Mouse (Mus musculus) heart, postnatal 0 days (tissue): Measurements from ENCODE around the gene Rab14. TPM values are rescaled to one million over a fixed set of nuclear protein-coding genes. Genes with fewer than 3 reads are reported as not detected.
A peak's percentile ranks its signal among the peaks of the same experiment; 100 is the strongest.

Experiments used
- ATAC-seq: fragments of 200-750 bp; cut with Nextera tagmentation; 2 replicates; pipeline ENCODE4 v1.8.0; 2017; ENCODE audit warnings: low read depth, moderate number of reproducible peaks, moderate library complexity; ENCODE audit not compliant: insufficient read depth
- DNase-seq: peaks from one replicate; pipeline ENCODE4 v3.0.0-alpha.2; 2016; ENCODE audit warnings: low spot score
- H3K27ac ChIP-seq: fragments of 300-500 bp; sonication (generic); 2 replicates; pipeline ENCODE4 v1.5.1; 2014; ENCODE audit warnings: low read depth, mild to moderate bottlenecking
- H3K27me3 ChIP-seq: fragments of 300-500 bp; sonication (generic); 2 replicates; pipeline ENCODE4 v1.6.1; 2014; ENCODE audit warnings: low read length, mixed read lengths; ENCODE audit not compliant: control insufficient read depth, insufficient read depth
- H3K36me3 ChIP-seq: fragments of 300-500 bp; sonication (generic); replicated peaks from 2 replicates; pipeline ENCODE4 v1.6.1; 2014; ENCODE audit warnings: low read length, mixed read lengths; ENCODE audit not compliant: control insufficient read depth, insufficient read depth
- H3K4me1 ChIP-seq: fragments of 300-500 bp; sonication (generic); 2 replicates; pipeline ENCODE4 v1.6.1; 2014; ENCODE audit warnings: antibody characterized with exemption; ENCODE audit not compliant: control insufficient read depth, insufficient read depth
- H3K4me2 ChIP-seq: fragments of 300-500 bp; sonication (generic); 2 replicates; pipeline ENCODE4 v1.6.1; 2014; ENCODE audit warnings: low read depth, mild to moderate bottlenecking, low read length, moderate library complexity
- H3K4me3 ChIP-seq: fragments of 300-500 bp; sonication (generic); 2 replicates; pipeline ENCODE4 v1.5.1; 2014; ENCODE audit warnings: low read depth, low read length
- H3K9ac ChIP-seq: fragments of 300-500 bp; sonication (generic); replicated peaks from 2 replicates; pipeline ENCODE4 v1.6.1; 2014; ENCODE audit warnings: low read depth, low read length, mixed read lengths
- H3K9me3 ChIP-seq: fragments of 300-500 bp; sonication (generic); replicated peaks from 2 replicates; pipeline ENCODE4 v1.6.1; 2016; ENCODE audit warnings: low read length; ENCODE audit not compliant: control insufficient read depth
- CTCF ChIP-seq: IDR thresholded peaks from 2 replicates; pipeline ENCODE4 v1.5.1; 2016; ENCODE audit warnings: antibody characterized with exemption, control low read depth, low read depth
- EP300 ChIP-seq: IDR thresholded peaks from 2 replicates; pipeline ENCODE4 v1.6.1; 2016; ENCODE audit warnings: antibody characterized with exemption, low read depth
- WGBS: fragments of 180-500 bp; shearing (Covaris S2); extraction: QIAGEN DNeasy Blood & Tissue Kit; methylation state at CpG from one replicate; pipeline ENCODE4 v1.1.7; 2014; 5-methylcytosine and 5-hydroxymethylcytosine counted together
- polyA plus RNA-seq: library from polyadenylated mRNA; unstranded; fragments of >200 nt; fragmentation: Nextera tagmentation; extraction: Ambion mirVana; gene quantifications from 2 replicates; pipeline ENCODE4 v1.2.1, GENCODE M21; 2015
- total RNA-seq: library from RNA; depleted of rRNA; stranded (reverse); fragments of >200 nt; gene quantifications from 2 replicates; pipeline ENCODE4 v1.2.3, GENCODE M21; 2014; ENCODE audit warnings: low replicate concordance

The Rab14 gene
- total and polyA plus RNA-seq, 2 experiments from 2014 or later, result 130 to 349 TPM

- no peak for ATAC-seq
- 57% methylated on average over 17 of the region's 17 CpGs for WGBS
- no peaks in the 10 kb centered on the region for H3K27me3 ChIP-seq
- H3K4me2 ChIP-seq, result peak overlapping the region; percentile 31; the same call in 1 of the 2 replicates
- peak overlapping the region; percentile 10; the same call in 1 of the 2 replicates for H3K27ac ChIP-seq
- peaks cover 21% of the 10 kb centered on the region for H3K4me1 ChIP-seq
- H3K9ac ChIP-seq, result no peak overlapping the region
- TF ChIP-seq EP300 (no peak), CTCF (no peak)
- no peaks in the 10 kb centered on the region for H3K36me3 ChIP-seq
- DNase-seq, result peak; percentile 14
- no peaks in the 10 kb centered on the region for H3K9me3 ChIP-seq
- H3K4me3 ChIP-seq, result no peak overlapping the region
Measured at GRCm38 (mm10) chr2:35232595-35233445, 31.9 kb upstream of the Rab14 start.

GRCm38 (mm10) chr2:35231871-35232270 is 31.0 kb upstream of the Rab14 start:
- no peak overlapping the region for H3K27ac ChIP-seq
- ATAC-seq (no peak), DNase-seq (peak; percentile 20)
- 14% methylated on average over 2 of the region's 2 CpGs for WGBS
- H3K9me3 ChIP-seq, result no peaks in the 10 kb centered on the region
- H3K4me1 ChIP-seq, result peaks cover 21% of the 10 kb centered on the region
- no peaks in the 10 kb centered on the region for H3K27me3 ChIP-seq
- no peaks in the 10 kb centered on the region for H3K36me3 ChIP-seq
- no peak overlapping the region for H3K4me2 ChIP-seq
- no peak for TF ChIP-seq CTCF
- H3K9ac ChIP-seq, result no peak overlapping the region
- no peak overlapping the region for H3K4me3 ChIP-seq

- no peak overlapping the region for H3K4me2 ChIP-seq
- WGBS, result 31% methylated on average over 8 of the region's 8 CpGs
Measured at GRCm38 (mm10) chr2:35230215-35230614, 29.3 kb upstream of the Rab14 start.

GRCm38 (mm10) chr2:35228145-35228544 is 27.2 kb upstream of the Rab14 start:
- ATAC-seq (no peak), DNase-seq (no peak)
- Histone ChIP-seq H3K4me2 (no peak overlapping the region), H3K9ac (no peak overlapping the region), H3K36me3 (no peaks in the 10 kb centered on the region), H3K9me3 (no peaks in the 10 kb centered on the region), H3K27me3 (no peaks in the 10 kb centered on the region), H3K4me3 (no peak overlapping the region), H3K4me1 (peaks cover 12% of the 10 kb centered on the region; the same call in 1 of the 2 replicates), H3K27ac (no peak overlapping the region)
- no peak for TF ChIP-seq EP300
- WGBS, result 64% methylated on average over 4 of the region's 4 CpGs

More at GRCm38 (mm10) chr2:35230215-35230614, 29.3 kb upstream of the Rab14 start:
- TF ChIP-seq EP300 (no peak), CTCF (no peak)
- Histone ChIP-seq H3K36me3 (no peaks in the 10 kb centered on the region), H3K4me1 (peaks cover 21% of the 10 kb centered on the region), H3K9ac (no peak overlapping the region), H3K27ac (no peak overlapping the region), H3K9me3 (no peaks in the 10 kb centered on the region), H3K27me3 (no peaks in the 10 kb centered on the region), H3K4me3 (no peak overlapping the region)
- DNase-seq, result no peak
- no peak for ATAC-seq

- DNase-seq, result no peak
- TF ChIP-seq EP300 (no peak), CTCF (no peak)
- Histone ChIP-seq H3K36me3 (no peaks in the 10 kb centered on the region), H3K4me2 (no peak overlapping the region), H3K9ac (no peak overlapping the region), H3K9me3 (no peaks in the 10 kb centered on the region), H3K27ac (no peak overlapping the region), H3K27me3 (no peaks in the 10 kb centered on the region), H3K4me3 (no peak overlapping the region), H3K4me1 (no peaks in the 10 kb centered on the region)
- 76% methylated on average over 15 of the region's 15 CpGs for WGBS
- ATAC-seq, result no peak
Measured at GRCm38 (mm10) chr2:35224285-35224684, 23.4 kb upstream of the Rab14 start.

GRCm38 (mm10) chr2:35222822-35223391 is 22.0 kb upstream of the Rab14 start:
- 69% methylated on average over 6 of the region's 6 CpGs for WGBS
- Histone ChIP-seq H3K9ac (no peak overlapping the region), H3K36me3 (no peaks in the 10 kb centered on the region), H3K4me3 (no peak overlapping the region), H3K27ac (no peak overlapping the region), H3K9me3 (no peaks in the 10 kb centered on the region), H3K4me2 (no peak overlapping the region), H3K27me3 (no peaks in the 10 kb centered on the region), H3K4me1 (no peaks in the 10 kb centered on the region)
- ATAC-seq, result no peak
- TF ChIP-seq CTCF, result no peak
- TF ChIP-seq EP300, result no peak
- DNase-seq, result no peak
